Mouse (Mus musculus): ENCODE results near the gene Dnajc15. TPM values are rescaled to one million over a fixed set of nuclear protein-coding genes. Genes with fewer than 3 reads are reported as not detected.
A peak's percentile ranks its signal among the peaks of the same experiment; 100 is the strongest.

The Dnajc15 gene
- polyA plus RNA-seq, 1 experiment from 2014 or later = 82.7 TPM

GRCm38 (mm10) chr14:77819841-77820240 is 55.1 kb downstream of the Dnajc15 start:
- H3K4me1 ChIP-seq = no peaks in the 10 kb centered on the region
- peaks cover 7% of the 10 kb centered on the region; the same call in 1 of the 2 replicates for H3K36me3 ChIP-seq (ENCODE audit: poor library complexity, severe bottlenecking)
- H3K27me3 ChIP-seq = no peaks in the 10 kb centered on the region
- H3K9me3 ChIP-seq (replicated peaks) = 0 out of 2 replicates have a peak, but pooled peaks cover 3% of the 10 kb centered on the region
- ATAC-seq = no peak
- no peak overlapping the region for H3K4me3 ChIP-seq
- no peak overlapping the region for H3K9ac ChIP-seq
- no peak overlapping the region for H3K4me2 ChIP-seq
- WGBS = 90% methylated on average over 3 of the region's 3 CpGs
- no peak overlapping the region for H3K27ac ChIP-seq

- Histone ChIP-seq H3K4me3 (no peak overlapping the region), H3K4me1 (no peaks in the 10 kb centered on the region), H3K9me3 (replicated peaks) (0 out of 2 replicates have a peak, but pooled peaks cover 3% of the 10 kb centered on the region), H3K4me2 (no peak overlapping the region), H3K27me3 (no peaks in the 10 kb centered on the region), H3K36me3 (ENCODE audit: poor library complexity, severe bottlenecking) (peaks cover 7% of the 10 kb centered on the region; the same call in 1 of the 2 replicates), H3K9ac (no peak overlapping the region), H3K27ac (no peak overlapping the region)
- 90% methylated on average over 6 of the region's 6 CpGs for WGBS
- ATAC-seq = no peak
These were observed 57.4 kb downstream of the Dnajc15 start for GRCm38 (mm10) chr14:77817561-77817960.

- ATAC-seq = 0 out of 2 replicates have a peak, but pooled peaks have one; percentile 41
- H3K27ac ChIP-seq = no peak overlapping the region
- no peaks in the 10 kb centered on the region for H3K36me3 ChIP-seq (ENCODE audit: poor library complexity, severe bottlenecking)
- no peak overlapping the region for H3K9ac ChIP-seq
- no peak overlapping the region for H3K4me3 ChIP-seq
- H3K27me3 ChIP-seq = no peaks in the 10 kb centered on the region
- H3K4me1 ChIP-seq = no peaks in the 10 kb centered on the region
- no peak overlapping the region for H3K4me2 ChIP-seq
- H3K9me3 ChIP-seq (replicated peaks) = no peaks in the 10 kb centered on the region
- WGBS = 57% methylated on average over 4 of the region's 4 CpGs
These were observed 60.0 kb downstream of the Dnajc15 start for GRCm38 (mm10) chr14:77814935-77815334.

GRCm38 (mm10) chr14:77812890-77813289 is 62.0 kb downstream of the Dnajc15 start:
- Histone ChIP-seq H3K9me3 (replicated peaks) (no peaks in the 10 kb centered on the region), H3K27ac (no peak overlapping the region), H3K36me3 (ENCODE audit: poor library complexity, severe bottlenecking) (no peaks in the 10 kb centered on the region), H3K9ac (no peak overlapping the region), H3K4me1 (no peaks in the 10 kb centered on the region), H3K4me2 (no peak overlapping the region), H3K27me3 (no peaks in the 10 kb centered on the region), H3K4me3 (no peak overlapping the region)
- ATAC-seq = no peak
- WGBS = 94% methylated on average over 1 of the region's 1 CpGs

GRCm38 (mm10) chr14:77811466-77811865 is 63.5 kb downstream of the Dnajc15 start:
- H3K4me2 ChIP-seq = no peak overlapping the region
- no peaks in the 10 kb centered on the region for H3K36me3 ChIP-seq (ENCODE audit: poor library complexity, severe bottlenecking)
- no peak overlapping the region for H3K9ac ChIP-seq
- no peak overlapping the region for H3K4me3 ChIP-seq
- no peak for ATAC-seq
- no peaks in the 10 kb centered on the region for H3K27me3 ChIP-seq
- no peaks in the 10 kb centered on the region for H3K4me1 ChIP-seq
- no peaks in the 10 kb centered on the region for H3K9me3 ChIP-seq (replicated peaks)
- no peak overlapping the region for H3K27ac ChIP-seq
- WGBS = 86% methylated on average over 5 of the region's 5 CpGs

- WGBS = 86% methylated on average over 4 of the region's 4 CpGs
- Histone ChIP-seq H3K27ac (no peak overlapping the region), H3K4me3 (no peak overlapping the region), H3K4me2 (no peak overlapping the region), H3K4me1 (peaks cover 7% of the 10 kb centered on the region), H3K9ac (no peak overlapping the region), H3K9me3 (replicated peaks) (no peaks in the 10 kb centered on the region), H3K36me3 (ENCODE audit: poor library complexity, severe bottlenecking) (no peaks in the 10 kb centered on the region), H3K27me3 (no peaks in the 10 kb centered on the region)
- no peak for ATAC-seq
These were observed 67.1 kb downstream of the Dnajc15 start for GRCm38 (mm10) chr14:77807836-77808235.

GRCm38 (mm10) chr14:77806345-77806744 is 68.6 kb downstream of the Dnajc15 start:
- Histone ChIP-seq H3K4me3 (no peak overlapping the region), H3K27ac (no peak overlapping the region), H3K4me2 (no peak overlapping the region), H3K4me1 (peaks cover 22% of the 10 kb centered on the region), H3K9ac (no peak overlapping the region), H3K36me3 (ENCODE audit: poor library complexity, severe bottlenecking) (no peaks in the 10 kb centered on the region), H3K27me3 (no peaks in the 10 kb centered on the region), H3K9me3 (replicated peaks) (no peaks in the 10 kb centered on the region)
- 89% methylated on average over 5 of the region's 5 CpGs for WGBS
- ATAC-seq = no peak

GRCm38 (mm10) chr14:77802268-77802630 is 72.7 kb downstream of the Dnajc15 start:
- H3K4me3 ChIP-seq = no peak overlapping the region
- no peak overlapping the region for H3K9ac ChIP-seq
- H3K36me3 ChIP-seq (ENCODE audit: poor library complexity, severe bottlenecking) = no peaks in the 10 kb centered on the region
- H3K4me2 ChIP-seq = no peak overlapping the region
- ATAC-seq = peak; percentile 44
- peak overlapping the region; percentile 57 for H3K27ac ChIP-seq
- no peaks in the 10 kb centered on the region for H3K9me3 ChIP-seq (replicated peaks)
- 47% methylated on average over 5 of the region's 5 CpGs for WGBS
- H3K4me1 ChIP-seq = peaks cover 25% of the 10 kb centered on the region
- H3K27me3 ChIP-seq = no peaks in the 10 kb centered on the region

- Histone ChIP-seq H3K36me3 (ENCODE audit: poor library complexity, severe bottlenecking) (no peaks in the 10 kb centered on the region), H3K4me1 (peaks cover 25% of the 10 kb centered on the region), H3K9ac (no peak overlapping the region), H3K9me3 (replicated peaks) (no peaks in the 10 kb centered on the region), H3K4me2 (no peak overlapping the region), H3K4me3 (no peak overlapping the region), H3K27me3 (no peaks in the 10 kb centered on the region), H3K27ac (peak overlapping the region; percentile 57)
- WGBS = 72% methylated on average over 17 of the region's 17 CpGs
- ATAC-seq = peak; percentile 50
These were observed 73.2 kb downstream of the Dnajc15 start for GRCm38 (mm10) chr14:77801571-77802267.

- 76% methylated on average over 4 of the region's 4 CpGs for WGBS
- no peak overlapping the region for H3K4me3 ChIP-seq
- H3K9me3 ChIP-seq (replicated peaks) = no peaks in the 10 kb centered on the region
- H3K27me3 ChIP-seq = no peaks in the 10 kb centered on the region
- no peaks in the 10 kb centered on the region for H3K36me3 ChIP-seq (ENCODE audit: poor library complexity, severe bottlenecking)
- peaks cover 4% of the 10 kb centered on the region for H3K4me1 ChIP-seq
- no peak overlapping the region for H3K9ac ChIP-seq
- no peak overlapping the region for H3K27ac ChIP-seq
- H3K4me2 ChIP-seq = no peak overlapping the region
- 0 out of 2 replicates have a peak, but pooled peaks have one; percentile 43 for ATAC-seq
These were observed 78.4 kb downstream of the Dnajc15 start for GRCm38 (mm10) chr14:77796506-77796905.

GRCm38 (mm10) chr14:77795240-77795639 is 79.7 kb downstream of the Dnajc15 start:
- ATAC-seq = no peak
- no peaks in the 10 kb centered on the region for H3K9me3 ChIP-seq (replicated peaks)
- H3K27ac ChIP-seq = no peak overlapping the region
- no peak overlapping the region for H3K4me3 ChIP-seq
- H3K4me2 ChIP-seq = no peak overlapping the region
- no peaks in the 10 kb centered on the region for H3K27me3 ChIP-seq
- no peaks in the 10 kb centered on the region for H3K36me3 ChIP-seq (ENCODE audit: poor library complexity, severe bottlenecking)
- WGBS = 95% methylated on average over 5 of the region's 5 CpGs
- no peak overlapping the region for H3K9ac ChIP-seq
- no peaks in the 10 kb centered on the region for H3K4me1 ChIP-seq

GRCm38 (mm10) chr14:77794285-77794949 is 80.5 kb downstream of the Dnajc15 start:
- no peak overlapping the region for H3K9ac ChIP-seq
- no peak overlapping the region for H3K4me3 ChIP-seq
- no peaks in the 10 kb centered on the region for H3K36me3 ChIP-seq (ENCODE audit: poor library complexity, severe bottlenecking)
- H3K27me3 ChIP-seq = no peaks in the 10 kb centered on the region
- whole genome bisulfite sequencing = 71% methylated on average over 7 of the region's 7 CpGs
- H3K4me1 ChIP-seq = no peaks in the 10 kb centered on the region
- ATAC-seq = no peak
- no peak overlapping the region for H3K27ac ChIP-seq
- H3K9me3 ChIP-seq (replicated peaks) = no peaks in the 10 kb centered on the region
- no peak overlapping the region for H3K4me2 ChIP-seq

All from forebrain, embryonic 13.5 days (tissue).